Mouse (Mus musculus): ENCODE data around the gene Ttll1.
"Not testable (repeated sequence)": the region's sequence is repeated elsewhere in the genome, so short reads cannot be mapped to it uniquely, and the experiment has no call there.

GRCm38 (mm10) chr15:83501483-83501882 is 9.2 kb downstream of the Ttll1 start:
- TF ChIP-seq CTCF, EP300 (IDR thresholded peaks at IDR 0.05): not testable (repeated sequence)
